Mouse (Mus musculus) megakaryocyte progenitor cell, adult 5-6 weeks (primary cell): Measurements from ENCODE around the gene Fank1. TPM values are rescaled to one million over a fixed set of nuclear protein-coding genes. Genes with fewer than 3 reads are reported as not detected.

Experiments
- ATAC-seq: replicated peaks from 2 replicates; pipeline ENCODE4 v1.8.0; 2016; ENCODE audit warnings: mild to moderate bottlenecking, moderate TSS enrichment, inconsistent platforms; ENCODE audit not compliant: poor library complexity
- total RNA-seq, 2 experiments: library from RNA; stranded (forward) in 1 of 2; stranded (reverse) in 1 of 2; fragments of 157-497, 149-512 nt in 1 of 2; fragments of 200-1000 nt in 1 of 2; gene quantifications; 2 replicates each; pipeline versions ENCODE4 v1.2.3 to v1.2.4; 2015 to 2017

Fank1 gene
- total RNA-seq, 2 experiments from 2014 or later, result not detected

DNA sequence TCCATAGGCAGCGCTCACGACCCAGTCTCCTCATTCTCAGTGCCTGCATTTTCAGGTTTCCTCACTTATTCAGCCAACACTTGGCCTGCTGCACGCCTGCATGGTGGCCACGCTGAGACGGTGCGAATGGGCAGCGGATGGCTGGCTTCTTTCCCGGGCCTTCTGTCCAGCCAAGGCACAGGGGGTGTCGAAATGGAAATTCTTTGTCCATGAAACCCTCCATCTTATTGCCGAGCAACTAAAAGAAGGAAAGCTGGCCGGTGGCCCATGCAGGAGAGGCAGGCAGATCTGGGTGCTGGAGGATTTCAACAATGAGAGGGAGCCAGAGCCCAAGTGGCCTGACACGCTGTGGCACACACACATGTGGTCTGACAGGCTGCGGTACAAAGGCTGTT lies 10.8 kb upstream of the Fank1 start:
- ATAC-seq, result no peak

GRCm38 (mm10) chr7:133768027-133768426 lies 8.6 kb upstream of the Fank1 start:
- ATAC-seq, result no peak

- ATAC-seq, result no peak
Observed at GRCm38 (mm10) chr7:133768517-133768916, 8.1 kb upstream of the Fank1 start.

GRCm38 (mm10) chr7:133775179-133775578 lies 1.5 kb upstream of the Fank1 start:
- no peak for ATAC-seq

- ATAC-seq, result peak; percentile 38
Observed at GRCm38 (mm10) chr7:133775796-133776625, 650 bp upstream of the Fank1 start.

GRCm38 (mm10) chr7:133781583-133781982 lies 4.9 kb downstream of the Fank1 start:
- no peak for ATAC-seq

DNA sequence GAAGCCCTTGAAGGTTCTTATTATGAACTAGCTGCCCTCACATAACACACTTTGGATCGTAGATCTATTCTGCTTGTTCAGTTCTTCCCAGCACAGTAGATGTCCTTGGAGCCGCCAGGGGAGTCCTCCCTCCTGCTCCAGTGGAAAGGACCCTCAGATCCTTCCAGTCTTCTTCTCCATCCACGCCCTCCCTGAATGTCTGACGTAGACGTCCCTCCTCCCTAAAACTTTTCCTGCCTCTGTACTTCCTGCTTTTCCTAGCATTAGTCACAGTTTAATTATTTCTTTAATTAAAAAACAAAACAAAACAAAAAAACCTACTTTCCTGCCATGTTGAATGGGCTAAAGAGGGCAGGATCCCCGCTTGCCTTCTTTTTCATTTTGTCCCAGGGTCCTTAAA lies 5.3 kb downstream of the Fank1 start:
- no peak for ATAC-seq

DNA sequence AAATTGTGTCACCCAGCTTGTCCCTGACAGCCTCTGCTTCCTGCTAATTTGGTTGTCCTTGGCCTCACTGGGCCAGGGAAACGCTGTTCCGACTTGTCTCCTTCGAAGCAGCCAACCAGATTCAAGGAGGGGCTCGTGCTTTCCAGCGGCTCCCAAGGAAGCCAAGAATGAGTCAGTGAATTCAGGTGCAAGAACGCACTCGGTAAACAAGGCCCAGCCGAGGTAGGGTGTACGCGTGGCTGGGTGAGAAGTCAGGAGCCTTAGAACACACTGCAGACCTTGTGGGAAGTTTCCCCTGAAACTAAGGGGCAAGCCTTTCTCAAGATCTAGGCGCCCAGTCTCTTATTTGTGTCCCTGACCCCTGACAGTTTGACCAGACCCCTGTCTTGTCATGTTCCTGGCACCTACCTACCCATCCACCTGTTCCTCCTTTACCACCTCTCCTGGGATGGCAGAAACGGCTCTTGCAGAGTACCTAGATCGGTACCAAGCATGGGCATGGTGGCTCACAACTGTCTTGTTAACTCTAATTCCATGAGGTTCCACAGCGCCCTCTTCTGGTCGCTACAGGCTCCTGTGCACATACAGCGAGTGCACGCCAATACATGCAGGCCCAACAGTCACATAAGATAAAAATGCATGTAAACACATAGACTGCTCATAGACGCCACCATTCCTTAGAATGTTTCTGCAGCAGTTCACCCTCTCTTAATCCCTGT lies 6.2 kb downstream of the Fank1 start, which contains the start of gene Dhx32:
Dhx32 (minus strand) TSS at position 10 of the 719 bp plus-strand sequence.
- peak; percentile 99 for ATAC-seq

DNA sequence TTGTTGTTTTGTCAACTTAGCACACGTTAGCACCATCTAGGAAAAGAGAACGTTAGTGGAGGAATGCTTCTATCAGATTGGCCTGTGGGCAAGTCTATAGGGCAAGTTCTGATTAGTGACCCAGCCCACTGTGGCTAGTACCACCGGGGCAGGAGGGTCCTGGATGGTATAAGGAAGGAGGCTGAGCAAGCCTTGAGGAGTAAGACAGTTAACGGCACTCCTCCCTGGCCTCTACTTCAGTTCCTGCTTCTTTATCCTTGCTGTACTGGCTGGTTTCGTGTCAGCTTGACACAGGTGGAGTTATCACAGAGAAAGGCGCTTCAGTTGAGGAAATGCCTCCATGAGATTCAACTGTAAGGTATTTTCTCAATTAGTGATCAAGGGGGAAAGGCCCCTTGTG lies 10.9 kb downstream of the Fank1 start:
- ATAC-seq, result no peak

- no peak for ATAC-seq
Observed at GRCm38 (mm10) chr7:133788147-133788546, 11.5 kb downstream of the Fank1 start.

GRCm38 (mm10) chr7:133790171-133790570 lies 13.5 kb downstream of the Fank1 start:
- ATAC-seq, result no peak

DNA sequence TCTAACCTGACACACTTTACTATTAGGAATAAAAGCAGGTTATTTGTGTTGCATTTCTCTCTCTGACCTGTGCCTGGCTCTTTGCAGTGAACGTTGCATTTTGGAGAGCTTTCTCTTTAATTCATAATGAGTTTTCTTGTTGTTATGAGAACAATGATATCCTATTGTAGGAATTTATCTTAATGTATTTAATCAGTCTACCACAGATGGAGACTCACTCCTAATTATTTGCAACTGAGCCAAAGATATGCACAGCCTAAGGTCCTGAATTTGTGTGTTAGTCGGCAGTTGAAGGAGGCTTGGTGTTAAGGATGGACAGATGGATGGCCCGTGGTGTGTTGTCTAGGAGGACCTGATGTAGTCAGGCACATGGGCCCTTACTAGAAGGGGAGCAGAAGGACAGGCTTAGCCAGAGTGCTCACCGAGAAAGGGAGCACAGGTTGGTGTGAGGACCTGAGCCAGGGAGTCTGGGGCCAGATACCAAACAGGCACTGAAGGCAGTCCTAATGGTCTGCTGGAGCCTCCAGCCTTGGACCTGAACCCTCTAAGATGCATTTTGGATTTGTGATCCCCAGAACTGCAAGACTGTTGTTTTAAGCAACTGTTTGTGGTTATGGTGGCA lies 14.1 kb downstream of the Fank1 start:
- 0 out of 2 replicates have a peak, but pooled peaks have one; percentile 20 for ATAC-seq

- no peak for ATAC-seq
Observed at GRCm38 (mm10) chr7:133792771-133793170, 16.1 kb downstream of the Fank1 start.

GRCm38 (mm10) chr7:133793248-133794131 lies 16.8 kb downstream of the Fank1 start:
- no peak for ATAC-seq

DNA sequence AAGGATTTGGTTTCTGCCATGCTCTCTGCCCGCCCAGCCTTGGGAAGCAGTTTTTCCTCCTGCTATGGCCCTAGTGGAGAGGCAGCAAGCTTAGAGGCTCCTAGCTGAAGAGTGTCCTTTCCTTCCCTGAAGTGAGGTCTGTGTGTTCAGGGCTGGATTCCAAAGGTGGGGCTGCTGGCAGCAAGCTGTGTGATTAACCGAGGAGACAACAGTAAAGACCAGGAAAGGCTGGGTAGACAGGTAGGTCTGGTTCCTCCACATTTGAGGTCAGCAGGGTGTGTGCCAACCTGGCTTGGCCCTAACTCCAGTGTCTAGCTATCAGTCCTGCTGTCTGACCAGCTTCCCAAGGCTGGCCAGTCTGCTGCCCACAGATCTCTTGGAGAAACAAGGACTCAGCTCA lies 18.1 kb downstream of the Fank1 start:
- no peak for ATAC-seq

DNA sequence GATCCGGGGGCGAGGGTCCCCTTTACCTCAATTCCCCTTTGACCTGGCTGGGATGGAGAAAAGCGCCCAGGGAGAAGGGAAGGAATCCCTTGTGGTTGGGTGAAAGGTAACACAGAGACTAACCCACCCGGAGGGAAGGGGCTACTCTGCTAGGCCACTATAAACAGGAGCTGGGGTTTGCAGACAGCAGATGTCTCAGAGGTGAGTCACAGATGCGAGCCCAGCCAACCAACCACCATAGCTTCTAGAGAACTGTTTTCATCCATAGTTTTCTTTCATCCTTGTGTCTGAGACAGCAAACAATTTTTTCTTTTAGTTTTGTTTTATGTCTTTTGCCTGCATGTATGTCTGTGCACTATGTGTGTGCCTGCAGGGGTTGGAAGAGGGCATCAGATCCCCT lies 23.3 kb downstream of the Fank1 start:
- ATAC-seq, result no peak

DNA sequence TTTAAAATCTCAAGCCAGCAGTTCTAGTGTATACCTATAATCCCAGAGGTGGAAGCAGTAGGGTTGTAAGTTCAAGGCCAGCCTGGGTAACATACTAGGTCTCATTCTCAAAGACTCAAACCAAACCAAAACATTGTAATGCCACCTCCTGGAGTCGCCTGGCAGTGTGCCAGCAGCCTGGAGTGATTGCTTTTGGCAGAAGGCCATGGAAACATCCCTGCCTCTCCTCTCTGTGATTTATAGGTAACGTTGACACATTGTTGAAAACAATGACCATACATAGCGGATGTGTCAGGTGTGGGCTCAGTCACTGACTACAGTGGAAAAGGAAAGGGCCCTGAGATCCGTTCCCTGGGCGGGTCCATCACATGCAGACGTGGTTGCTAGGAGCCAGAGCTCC lies 25.2 kb downstream of the Fank1 start:
- ATAC-seq, result no peak

GRCm38 (mm10) chr7:133805614-133806175 lies 29.0 kb downstream of the Fank1 start:
- peak; percentile 84 for ATAC-seq

DNA sequence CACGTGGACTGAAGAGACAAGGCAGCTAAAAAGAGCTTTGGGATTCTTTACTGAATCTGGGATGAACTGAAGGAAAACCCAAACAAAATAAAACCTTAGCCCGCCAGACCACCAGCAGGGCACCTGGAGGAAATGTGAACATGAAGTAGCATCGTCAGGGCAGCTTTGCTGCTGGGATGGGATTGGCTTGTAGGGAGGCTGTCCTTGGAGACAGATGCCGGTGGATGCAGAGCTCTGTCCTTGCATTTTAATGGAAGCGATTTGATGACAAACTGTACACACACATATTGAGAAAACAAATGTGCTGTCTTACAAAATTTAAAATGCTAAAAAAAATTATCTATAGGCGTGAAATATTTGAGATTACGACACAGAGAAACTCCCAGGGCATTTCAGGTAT lies 36.3 kb downstream of the Fank1 start:
- ATAC-seq, result no peak

DNA sequence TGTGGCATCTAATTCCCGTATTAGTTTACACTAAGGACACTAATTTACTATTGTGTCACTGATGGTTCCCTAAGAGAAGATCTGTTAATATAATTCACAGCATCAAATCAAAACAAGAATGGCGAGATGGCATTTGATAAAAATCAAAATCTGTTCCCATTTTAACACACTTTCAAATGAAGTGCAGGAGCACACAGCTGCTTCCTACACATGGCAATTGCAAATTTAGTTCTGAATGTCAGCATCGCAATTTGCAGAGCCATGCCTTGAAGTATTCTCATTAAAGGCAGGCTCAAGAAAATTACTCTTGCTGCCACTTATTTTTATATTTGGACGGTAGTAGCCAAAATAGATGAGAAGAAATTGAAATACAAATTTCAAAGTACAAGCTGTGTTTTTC lies 36.7 kb downstream of the Fank1 start:
- no peak for ATAC-seq
